Mouse (Mus musculus) embryo, embryonic 11.5 days (tissue): ENCODE measurements around the gene Rag2.
A peak's percentile ranks its signal among the peaks of the same experiment; 100 is the strongest.

ENCODE experiments used
- DNase-seq: peaks from one replicate; pipeline ENCODE4 v3.0.0-alpha.2; 2012; ENCODE audit warnings: low read depth, low spot score

Rag2 gene

GRCm38 (mm10) chr2:101624011-101624410, 507 bp upstream of the Rag2 start:
- no peak for DNase-seq

GRCm38 (mm10) chr2:101627227-101627626, 2.7 kb downstream of the Rag2 start:
- DNase-seq: no peak

GRCm38 (mm10) chr2:101628297-101629236, 4.0 kb downstream of the Rag2 start:
- DNase-seq: peak; percentile 91

GRCm38 (mm10) chr2:101638979-101639839, 14.7 kb downstream of the Rag2 start:
- peak; percentile 41 for DNase-seq

- no peak for DNase-seq
Observed at GRCm38 (mm10) chr2:101639840-101640350, 15.4 kb downstream of the Rag2 start.

- DNase-seq: no peak
Observed at GRCm38 (mm10) chr2:101645841-101646240, 21.3 kb downstream of the Rag2 start.

- no peak for DNase-seq
Observed at GRCm38 (mm10) chr2:101648361-101648760, 23.8 kb downstream of the Rag2 start.

- DNase-seq: no peak
Observed at GRCm38 (mm10) chr2:101649114-101649671, 24.7 kb downstream of the Rag2 start, which contains the start of the genes Rag1 and B230118H07Rik. TSS of gene Rag1 (minus strand) at chr2:101649501. TSS of gene B230118H07Rik (minus strand) at chr2:101649532.

- DNase-seq: no peak
Observed at GRCm38 (mm10) chr2:101650446-101650845, 25.9 kb downstream of the Rag2 start.

- DNase-seq: no peak
Observed at GRCm38 (mm10) chr2:101652204-101652920, 27.8 kb downstream of the Rag2 start.

- DNase-seq: peak; percentile 54
Observed at GRCm38 (mm10) chr2:101652921-101653597, 28.5 kb downstream of the Rag2 start.

GRCm38 (mm10) chr2:101660536-101660935, 36.0 kb downstream of the Rag2 start:
- no peak for DNase-seq

- DNase-seq: peak; percentile 68
Observed at GRCm38 (mm10) chr2:101665058-101665702, 40.7 kb downstream of the Rag2 start.

GRCm38 (mm10) chr2:101665703-101666092, 41.2 kb downstream of the Rag2 start:
- DNase-seq: no peak

GRCm38 (mm10) chr2:101668751-101669150, 44.2 kb downstream of the Rag2 start:
- no peak for DNase-seq

- DNase-seq: no peak
Observed at GRCm38 (mm10) chr2:101673547-101673946, 49.0 kb downstream of the Rag2 start.

GRCm38 (mm10) chr2:101678236-101679021, 53.9 kb downstream of the Rag2 start, which contains the start of gene Traf6:
TSS of gene Traf6 (plus strand) at chr2:101678429.
- peak; percentile 67 for DNase-seq

- no peak for DNase-seq
Observed at GRCm38 (mm10) chr2:101679164-101679784, 54.8 kb downstream of the Rag2 start.
